Mouse (Mus musculus) midbrain, embryonic 12.5 days (tissue): ENCODE measurements around the gene Atp5mpl. TPM values are rescaled to one million over a fixed set of nuclear protein-coding genes. Genes with fewer than 3 reads are reported as not detected.

Experiments
- ATAC-seq: fragments of 200-750 bp; cut with Nextera tagmentation; 2 replicates; pipeline ENCODE4 v1.8.0; 2017; ENCODE audit warnings: low read depth, moderate TSS enrichment, moderate library complexity; ENCODE audit not compliant: low FRiP score
- H3K27ac ChIP-seq: fragments of 300-500 bp; sonication (generic); replicated peaks from 2 replicates; pipeline ENCODE4 v1.5.1; 2016; ENCODE audit warnings: mild to moderate bottlenecking
- H3K27me3 ChIP-seq: fragments of 300-500 bp; sonication (generic); 2 replicates; pipeline ENCODE4 v1.6.1; 2016; ENCODE audit warnings: mild to moderate bottlenecking
- H3K36me3 ChIP-seq: fragments of 300-500 bp; sonication (generic); 2 replicates; pipeline ENCODE4 v1.6.1; 2016
- H3K4me1 ChIP-seq: fragments of 300-500 bp; sonication (generic); 2 replicates; pipeline ENCODE4 v1.6.1; 2016
- H3K4me2 ChIP-seq: fragments of 300-500 bp; sonication (generic); replicated peaks from 2 replicates; pipeline ENCODE4 v1.6.1; 2016; ENCODE audit warnings: mild to moderate bottlenecking, moderate library complexity
- H3K4me3 ChIP-seq: fragments of 300-500 bp; sonication (generic); 2 replicates; pipeline ENCODE4 v1.5.1; 2016; ENCODE audit warnings: mild to moderate bottlenecking
- H3K9ac ChIP-seq: fragments of 300-500 bp; sonication (generic); replicated peaks from 2 replicates; pipeline ENCODE4 v1.6.1; 2016; ENCODE audit warnings: mild to moderate bottlenecking, moderate library complexity
- H3K9me3 ChIP-seq: fragments of 300-500 bp; sonication (generic); 2 replicates; pipeline ENCODE4 v1.6.1; 2016; ENCODE audit warnings: mild to moderate bottlenecking
- WGBS: fragments of 180-500 bp; shearing (Covaris S2); methylation state at CpG from one replicate; pipeline ENCODE4 v1.1.7; 2016; 5-methylcytosine and 5-hydroxymethylcytosine counted together
- polyA plus RNA-seq: library from polyadenylated mRNA; unstranded; fragments of >200 nt; fragmentation: Nextera tagmentation; extraction: Ambion mirVana; gene quantifications from 2 replicates; pipeline ENCODE4 v1.2.1, GENCODE M21; 2016

Gene Atp5mpl
- polyA plus RNA-seq, 1 experiment from 2014 or later, result 602 TPM

- 0 out of 2 replicates have a peak, but pooled peaks cover 9% of the 10 kb centered on the region for H3K4me1 ChIP-seq
- no peak overlapping the region for H3K4me3 ChIP-seq
- no peaks in the 10 kb centered on the region for H3K36me3 ChIP-seq
- no peaks in the 10 kb centered on the region for H3K9me3 ChIP-seq
- no peak overlapping the region for H3K4me2 ChIP-seq
- ATAC-seq, result no peak
- WGBS, result 94% methylated on average over 18 of the region's 18 CpGs
- no peak overlapping the region for H3K27ac ChIP-seq
- no peak overlapping the region for H3K9ac ChIP-seq
- H3K27me3 ChIP-seq, result no peaks in the 10 kb centered on the region; the same call in 1 of the 2 replicates
Measured at GRCm38 (mm10) chr12:111928411-111928966, 38.3 kb downstream of the Atp5mpl start.

- H3K9me3 ChIP-seq, result no peaks in the 10 kb centered on the region
- WGBS, result 86% methylated on average over 1 of the region's 1 CpGs
- no peak overlapping the region for H3K4me3 ChIP-seq
- no peak overlapping the region for H3K27ac ChIP-seq
- no peak for ATAC-seq
- 0 out of 2 replicates have a peak, but pooled peaks cover 4% of the 10 kb centered on the region for H3K4me1 ChIP-seq
- H3K27me3 ChIP-seq, result no peaks in the 10 kb centered on the region; the same call in 1 of the 2 replicates
- H3K4me2 ChIP-seq, result no peak overlapping the region
- H3K9ac ChIP-seq, result no peak overlapping the region
- H3K36me3 ChIP-seq, result no peaks in the 10 kb centered on the region
Measured at GRCm38 (mm10) chr12:111927338-111927737, 39.4 kb downstream of the Atp5mpl start.

GRCm38 (mm10) chr12:111923117-111923516 is 43.7 kb downstream of the Atp5mpl start:
- WGBS, result 89% methylated on average over 6 of the region's 6 CpGs
- ATAC-seq, result no peak
- H3K36me3 ChIP-seq, result no peaks in the 10 kb centered on the region

GRCm38 (mm10) chr12:111920046-111920445 is 46.7 kb downstream of the Atp5mpl start:
- H3K4me1 ChIP-seq, result no peaks in the 10 kb centered on the region
- H3K4me2 ChIP-seq, result no peak overlapping the region
- no peak overlapping the region for H3K27ac ChIP-seq
- H3K9me3 ChIP-seq, result no peaks in the 10 kb centered on the region
- no peaks in the 10 kb centered on the region for H3K36me3 ChIP-seq
- no peak for ATAC-seq
- no peak overlapping the region for H3K9ac ChIP-seq
- WGBS, result 55% methylated on average over 9 of the region's 9 CpGs
- no peak overlapping the region for H3K4me3 ChIP-seq
- no peaks in the 10 kb centered on the region; the same call in 1 of the 2 replicates for H3K27me3 ChIP-seq

More at GRCm38 (mm10) chr12:111923117-111923516, 43.7 kb downstream of the Atp5mpl start:
- Histone ChIP-seq H3K4me3 (no peak overlapping the region), H3K9me3 (no peaks in the 10 kb centered on the region), H3K27me3 (no peaks in the 10 kb centered on the region), H3K4me2 (no peak overlapping the region), H3K9ac (no peak overlapping the region), H3K27ac (no peak overlapping the region), H3K4me1 (no peaks in the 10 kb centered on the region)

- peaks cover 2% of the 10 kb centered on the region; the same call in 1 of the 2 replicates for H3K27me3 ChIP-seq
- H3K27ac ChIP-seq, result no peak overlapping the region
- H3K4me3 ChIP-seq, result no peak overlapping the region
- WGBS, result 65% methylated on average over 12 of the region's 12 CpGs
- no peaks in the 10 kb centered on the region for H3K9me3 ChIP-seq
- H3K9ac ChIP-seq, result no peak overlapping the region
- no peak for ATAC-seq
- no peaks in the 10 kb centered on the region for H3K36me3 ChIP-seq
- H3K4me2 ChIP-seq, result no peak overlapping the region
- H3K4me1 ChIP-seq, result no peaks in the 10 kb centered on the region
Measured at GRCm38 (mm10) chr12:111916514-111917217, 50.1 kb downstream of the Atp5mpl start.

GRCm38 (mm10) chr12:111915781-111916180 is 51.0 kb downstream of the Atp5mpl start:
- H3K4me3 ChIP-seq, result no peak overlapping the region
- H3K9me3 ChIP-seq, result no peaks in the 10 kb centered on the region
- H3K27me3 ChIP-seq, result peaks cover 10% of the 10 kb centered on the region; the same call in 1 of the 2 replicates
- no peak overlapping the region for H3K9ac ChIP-seq
- no peaks in the 10 kb centered on the region for H3K36me3 ChIP-seq
- no peak overlapping the region for H3K27ac ChIP-seq
- no peaks in the 10 kb centered on the region for H3K4me1 ChIP-seq
- no peak for ATAC-seq
- WGBS, result 89% methylated on average over 6 of the region's 6 CpGs
- H3K4me2 ChIP-seq, result no peak overlapping the region

- WGBS, result 38% methylated on average over 3 of the region's 3 CpGs
- Histone ChIP-seq H3K4me1 (no peaks in the 10 kb centered on the region), H3K4me3 (no peak overlapping the region), H3K27me3 (peaks cover 26% of the 10 kb centered on the region), H3K9me3 (no peaks in the 10 kb centered on the region), H3K27ac (no peak overlapping the region), H3K36me3 (no peaks in the 10 kb centered on the region), H3K4me2 (no peak overlapping the region), H3K9ac (no peak overlapping the region)
- no peak for ATAC-seq
Measured at GRCm38 (mm10) chr12:111914031-111914430, 52.7 kb downstream of the Atp5mpl start.

GRCm38 (mm10) chr12:111912802-111913201 is 54.0 kb downstream of the Atp5mpl start:
- Histone ChIP-seq H3K27ac (no peak overlapping the region), H3K4me2 (no peak overlapping the region), H3K27me3 (peaks cover 37% of the 10 kb centered on the region), H3K4me1 (peaks cover 5% of the 10 kb centered on the region; the same call in 1 of the 2 replicates), H3K9me3 (no peaks in the 10 kb centered on the region), H3K4me3 (no peak overlapping the region), H3K9ac (no peak overlapping the region), H3K36me3 (no peaks in the 10 kb centered on the region)
- no peak for ATAC-seq
- WGBS, result 84% methylated on average over 7 of the region's 7 CpGs

- H3K9ac ChIP-seq, result no peak overlapping the region
- ATAC-seq, result no peak
- no peak overlapping the region for H3K4me3 ChIP-seq
- H3K27me3 ChIP-seq, result peaks cover 37% of the 10 kb centered on the region
- WGBS, result 90% methylated on average over 2 of the region's 2 CpGs
- no peak overlapping the region for H3K27ac ChIP-seq
- H3K36me3 ChIP-seq, result no peaks in the 10 kb centered on the region
- no peaks in the 10 kb centered on the region for H3K9me3 ChIP-seq
- no peak overlapping the region for H3K4me2 ChIP-seq
- H3K4me1 ChIP-seq, result peaks cover 9% of the 10 kb centered on the region
Measured at GRCm38 (mm10) chr12:111911796-111912195, 55.0 kb downstream of the Atp5mpl start.

Other genes with a start within 250 kb of the Atp5mpl start
- gene Klc1, start 208.1 kb downstream of the Atp5mpl start, polyA plus RNA-seq, result 382 and 402 TPM in 2 replicates
- 7.4 and 7.9 TPM in 2 replicates for gene Xrcc3, start 153.1 kb downstream of the Atp5mpl start, polyA plus RNA-seq
- 54.1 and 57.5 TPM in 2 replicates for gene Zfyve21, start 152.8 kb downstream of the Atp5mpl start, polyA plus RNA-seq
- gene Ppp1r13b, start 58.9 kb downstream of the Atp5mpl start, polyA plus RNA-seq, result 11.6 and 12.8 TPM in 2 replicates
- gene Tdrd9, start 4.6 kb upstream of the Atp5mpl start, polyA plus RNA-seq, result 0.76 and 0.79 TPM in 2 replicates
- not detected in 2 replicates for gene Rd3l, start 14.3 kb upstream of the Atp5mpl start, polyA plus RNA-seq
- 0.51 and 0.56 TPM in 2 replicates for gene Aspg, start 139.7 kb upstream of the Atp5mpl start, polyA plus RNA-seq
- gene Kif26a, start 179.2 kb upstream of the Atp5mpl start, polyA plus RNA-seq, result 10.0 and 10.1 TPM in 2 replicates